Mouse (Mus musculus): Measurements from ENCODE around the gene Capn8.

GRCm38 (mm10) chr1:182565351-182565835, 586 bp downstream of the Capn8 start:
- TF ChIP-seq CTCF (IDR thresholded peaks at IDR 0.05; ENCODE audit: borderline replicate concordance, control insufficient read depth, extremely low read depth, insufficient read depth, low read length, poor library complexity) = no peak
- TF ChIP-seq POLR2A (IDR thresholded peaks at IDR 0.05; ENCODE audit: control insufficient read depth, extremely low read depth, insufficient read depth, low read length, poor library complexity) = no peak
